ENCODE assay signal across 25 mouse cellular contexts in genomic region chr5:100060876-100061275, GRCm38 (mm10).
"Had no signal": no experiment of that assay in that cellular context is flagged by ENCODE, and none has a peak within 500 bp of the region (broad histone marks: within the 10 kb centered on the region; RNA-seq: fewer than 3 reads in every experiment).

No protein-coding gene starts in this region.

- H3K27ac ChIP-seq: heart, embryonic 10.5 days; heart, embryonic 13.5 days; heart, embryonic 15.5 days; hindbrain, embryonic 13.5 days; hindbrain, embryonic 15.5 days; hindbrain, postnatal 0 days; kidney, embryonic 15.5 days; kidney, postnatal 0 days; limb, embryonic 13.5 days; limb, embryonic 15.5 days had no signal

- H3K4me1 ChIP-seq: kidney, embryonic 15.5 days had no signal

- H3K4me3 ChIP-seq: heart, embryonic 10.5 days; heart, embryonic 13.5 days; heart, embryonic 15.5 days; hindbrain, embryonic 13.5 days; hindbrain, embryonic 15.5 days; kidney, embryonic 15.5 days; limb, embryonic 13.5 days; limb, embryonic 15.5 days had no signal

- DNase-seq: forebrain, postnatal 0 days; gastrocnemius, postnatal 14 days; gastrocnemius, postnatal 36 days; heart, adult 18-20 months; heart, postnatal 14 days; heart, postnatal 36 days; kidney, adult 11 months; kidney, adult 2 months; kidney, adult 9 months; kidney, postnatal 14 days; kidney, postnatal 36 days; layer of hippocampus, adult 9-11 months; layer of hippocampus, postnatal 36 days; left cerebral cortex, postnatal 4 days had no signal

- H3K27me3 ChIP-seq: heart, embryonic 13.5 days; heart, embryonic 15.5 days; hindbrain, embryonic 13.5 days; hindbrain, embryonic 15.5 days; kidney, embryonic 15.5 days; limb, embryonic 13.5 days; limb, embryonic 15.5 days had no signal

- H3K9me3 ChIP-seq: heart, embryonic 10.5 days; heart, embryonic 13.5 days; heart, embryonic 15.5 days; hindbrain, embryonic 13.5 days; hindbrain, embryonic 15.5 days; kidney, embryonic 15.5 days; limb, embryonic 13.5 days; limb, embryonic 15.5 days had no signal

- ATAC-seq: forebrain, postnatal 0 days; hindbrain, postnatal 0 days; intestine, embryonic 16.5 days had no signal
